Mouse (Mus musculus): Measurements from ENCODE around the gene Hist1h4d. TPM values are rescaled to one million over a fixed set of nuclear protein-coding genes. Genes with fewer than 3 reads are reported as not detected.
"Not testable (repeated sequence)": the region's sequence is repeated elsewhere in the genome, so short reads cannot be mapped to it uniquely, and the experiment has no call there.

The Hist1h4d gene
- polyA plus RNA-seq, 1 experiment from 2014 or later = 123 TPM

- H3K27me3 ChIP-seq = no peaks in the 10 kb centered on the region
- peak overlapping the region; percentile 98 for H3K27ac ChIP-seq
- peak overlapping the region; percentile 66 for H3K9ac ChIP-seq
- ATAC-seq (ENCODE audit: insufficient number of reproducible peaks, insufficient read depth, low FRiP score, low TSS enrichment) = no peak
- no peaks in the 10 kb centered on the region for H3K36me3 ChIP-seq
- peak overlapping the region; percentile 82 for H3K4me2 ChIP-seq (replicated peaks)
- peak overlapping the region; percentile 69 for H3K4me3 ChIP-seq
- 0 out of 2 replicates have a peak, but pooled peaks cover 2% of the 10 kb centered on the region for H3K4me1 ChIP-seq
- WGBS = 56% methylated on average over 12 of the region's 12 CpGs
- H3K9me3 ChIP-seq = no peaks in the 10 kb centered on the region
These were observed 38.8 kb downstream of the Hist1h4d start for GRCm38 (mm10) chr13:23620056-23620732.

GRCm38 (mm10) chr13:23620733-23621531, 39.5 kb downstream of the Hist1h4d start, which contains the start of gene Hist1h2be:
Hist1h2be (minus strand) TSS chr13:23621124.
- Histone ChIP-seq H3K4me1 (0 out of 2 replicates have a peak, but pooled peaks cover 2% of the 10 kb centered on the region), H3K4me2 (replicated peaks) (peak within 1 kb of the TSS; percentile 82), H3K36me3 (no peaks in the 10 kb centered on the region), H3K4me3 (peak within 1 kb of the TSS; percentile 69), H3K27me3 (no peaks in the 10 kb centered on the region), H3K27ac (peak within 1 kb of the TSS; percentile 98), H3K9ac (peak within 1 kb of the TSS; percentile 94), H3K9me3 (no peaks in the 10 kb centered on the region)
- under 1% methylated on average over 27 of the region's 27 CpGs for WGBS
- peak; percentile 83 for ATAC-seq (ENCODE audit: insufficient number of reproducible peaks, insufficient read depth, low FRiP score, low TSS enrichment)

DNA sequence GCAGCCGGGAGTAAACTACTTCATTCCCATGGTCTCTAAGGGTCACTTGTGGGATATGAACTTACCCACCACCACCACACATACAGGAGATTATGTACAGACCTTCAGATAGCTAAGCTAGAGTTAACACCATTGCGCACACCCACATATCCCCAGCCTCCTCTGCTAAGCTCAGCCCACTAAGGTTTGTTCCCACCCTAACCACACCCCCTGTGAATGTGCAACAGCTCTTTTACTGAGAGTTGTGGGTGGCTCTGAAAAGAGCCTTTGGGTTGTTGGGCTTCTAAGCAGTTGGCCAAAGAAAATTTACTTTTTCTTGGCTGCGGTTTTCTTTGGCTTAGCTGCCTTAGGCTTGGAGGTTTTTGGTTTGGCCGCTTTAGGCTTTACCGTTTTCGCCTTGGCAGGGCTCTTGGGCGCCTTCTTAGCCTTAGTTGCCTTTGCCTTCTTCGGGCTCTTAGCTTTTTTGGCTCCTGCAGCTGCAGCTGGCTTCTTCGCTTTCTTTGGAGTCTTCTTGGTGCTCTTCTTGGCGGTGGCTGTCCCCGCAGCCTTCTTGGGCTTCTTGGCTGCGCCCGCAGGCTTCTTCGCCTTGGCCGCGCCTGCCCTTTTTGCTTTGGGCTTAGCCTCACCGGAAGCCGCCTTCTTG, 40.3 kb downstream of the Hist1h4d start:
- H3K27ac ChIP-seq = peak overlapping the region; percentile 98
- peak overlapping the region; percentile 94 for H3K9ac ChIP-seq
- no peaks in the 10 kb centered on the region for H3K36me3 ChIP-seq
- peak overlapping the region; percentile 82 for H3K4me2 ChIP-seq (replicated peaks)
- WGBS = under 1% methylated on average over 18 of the region's 18 CpGs
- H3K9me3 ChIP-seq = no peaks in the 10 kb centered on the region
- H3K27me3 ChIP-seq = no peaks in the 10 kb centered on the region
- peak overlapping the region; percentile 69 for H3K4me3 ChIP-seq
- H3K4me1 ChIP-seq = 0 out of 2 replicates have a peak, but pooled peaks cover 2% of the 10 kb centered on the region
- ATAC-seq (ENCODE audit: insufficient number of reproducible peaks, insufficient read depth, low FRiP score, low TSS enrichment) = peak; percentile 86

GRCm38 (mm10) chr13:23622175-23622671, 40.8 kb downstream of the Hist1h4d start, which contains the start of gene Hist1h1e:
Hist1h1e (minus strand) TSS chr13:23622558.
- Histone ChIP-seq H3K4me2 (replicated peaks) (peak within 1 kb of the TSS; percentile 82), H3K4me3 (peak within 1 kb of the TSS; percentile 69), H3K9ac (peak within 1 kb of the TSS; percentile 94), H3K27ac (peak within 1 kb of the TSS; percentile 98)
- H3K27me3 ChIP-seq, H3K4me1 ChIP-seq, H3K36me3 ChIP-seq, H3K9me3 ChIP-seq: not testable (repeated sequence)
- WGBS = under 1% methylated on average over 53 of the region's 53 CpGs
- peak; percentile 93 for ATAC-seq (ENCODE audit: insufficient number of reproducible peaks, insufficient read depth, low FRiP score, low TSS enrichment)

DNA sequence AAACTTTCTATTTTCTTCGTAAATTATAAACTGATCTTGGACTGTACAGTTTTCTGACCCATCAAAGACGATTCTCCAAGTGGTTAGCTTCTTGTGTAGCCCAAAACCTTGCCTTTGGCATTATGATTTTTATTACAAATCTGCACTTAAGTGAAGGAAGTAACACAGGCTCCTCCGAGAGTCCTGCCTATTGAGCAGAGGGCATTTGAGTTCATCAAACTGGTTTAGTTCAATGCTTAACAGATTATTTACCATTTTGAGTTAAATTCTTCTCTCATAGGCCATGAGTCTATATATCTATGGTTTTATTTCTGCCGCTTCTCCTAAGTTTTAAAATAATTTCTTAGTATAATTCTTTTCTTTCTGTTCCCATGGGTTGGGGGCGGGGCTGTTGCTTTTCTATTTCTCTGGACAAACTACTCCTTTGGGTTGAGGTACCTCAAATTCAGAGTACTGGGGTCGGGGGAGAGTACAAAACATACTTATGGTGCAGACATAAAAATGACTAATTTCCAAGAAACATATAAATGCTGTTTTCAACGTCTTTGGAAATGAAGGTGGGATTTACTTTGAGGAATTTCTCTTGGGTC, 41.6 kb downstream of the Hist1h4d start:
- Histone ChIP-seq H3K36me3 (no peaks in the 10 kb centered on the region), H3K9ac (peak overlapping the region; percentile 94), H3K27me3 (no peaks in the 10 kb centered on the region), H3K4me1 (0 out of 2 replicates have a peak, but pooled peaks cover 2% of the 10 kb centered on the region), H3K27ac (peak overlapping the region; percentile 98), H3K4me3 (peak overlapping the region; percentile 69), H3K9me3 (no peaks in the 10 kb centered on the region), H3K4me2 (replicated peaks) (peak overlapping the region; percentile 82)
- WGBS = 29% methylated on average over 7 of the region's 7 CpGs
- no peak for ATAC-seq (ENCODE audit: insufficient number of reproducible peaks, insufficient read depth, low FRiP score, low TSS enrichment)

DNA sequence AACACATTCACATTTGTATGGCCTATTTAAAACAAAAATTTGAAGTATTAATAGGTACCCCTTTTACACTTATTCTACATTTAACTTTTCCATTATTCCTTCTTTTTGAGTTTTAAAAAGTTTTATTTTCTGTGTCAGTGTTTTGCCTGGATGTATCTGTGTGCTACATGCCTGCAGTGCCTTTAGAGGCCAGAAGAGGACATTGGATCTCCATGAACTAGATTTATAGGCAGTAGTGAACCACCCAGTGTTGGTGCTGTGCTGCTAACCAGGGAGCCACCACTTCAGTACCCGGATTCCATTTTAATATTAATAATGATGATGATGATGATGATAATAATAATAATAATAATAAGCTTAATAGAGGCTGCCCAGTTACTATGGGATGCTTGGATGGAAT, 49.3 kb downstream of the Hist1h4d start:
- no peak overlapping the region for H3K4me3 ChIP-seq
- H3K9ac ChIP-seq = no peak overlapping the region
- WGBS = 38% methylated on average over 1 of the region's 1 CpGs
- no peaks in the 10 kb centered on the region for H3K4me1 ChIP-seq
- H3K4me2 ChIP-seq (replicated peaks) = no peak overlapping the region
- H3K27me3 ChIP-seq = no peaks in the 10 kb centered on the region
- H3K9me3 ChIP-seq = no peaks in the 10 kb centered on the region
- ATAC-seq (ENCODE audit: insufficient number of reproducible peaks, insufficient read depth, low FRiP score, low TSS enrichment) = no peak
- no peaks in the 10 kb centered on the region for H3K36me3 ChIP-seq
- no peak overlapping the region for H3K27ac ChIP-seq

Small RNAs within 50 kb of the gene (microRNA-seq; reads per million reads assigned to microRNA genes)
- gene Gm44297 (not detected), gene Gm44359 (not detected), gene Gm44394 (not detected)

Other genes with a start within 250 kb of the Hist1h4d start
- gene Zfp322a, start 212.4 kb upstream of the Hist1h4d start, polyA plus RNA-seq (2016; fragmentation: Nextera tagmentation; extraction: Ambion mirVana) = 65.4 and 67.5 TPM in 2 replicates
- 12.9 and 13.9 TPM in 2 replicates for gene Abt1, start 157.7 kb upstream of the Hist1h4d start, polyA plus RNA-seq (2016; fragmentation: Nextera tagmentation; extraction: Ambion mirVana)
- 0.10 and 0.20 TPM in 2 replicates for gene Btn1a1, start 115.7 kb upstream of the Hist1h4d start, polyA plus RNA-seq (2016; fragmentation: Nextera tagmentation; extraction: Ambion mirVana)
- 1.6 TPM in 2 replicates for gene Btn2a2, start 92.7 kb upstream of the Hist1h4d start, polyA plus RNA-seq (2016; fragmentation: Nextera tagmentation; extraction: Ambion mirVana)
- 6.2 and 6.8 TPM in 2 replicates for gene Hist1h4h, start 50.5 kb upstream of the Hist1h4d start, polyA plus RNA-seq (2016; fragmentation: Nextera tagmentation; extraction: Ambion mirVana)
- 10.7 and 15.5 TPM in 2 replicates for gene Hist1h2af, start 47.7 kb upstream of the Hist1h4d start, polyA plus RNA-seq (2016; fragmentation: Nextera tagmentation; extraction: Ambion mirVana)
- 7.8 and 11.8 TPM in 2 replicates for gene Hist1h3g, start 46.2 kb upstream of the Hist1h4d start, polyA plus RNA-seq (2016; fragmentation: Nextera tagmentation; extraction: Ambion mirVana)
- 1.3 and 1.5 TPM in 2 replicates for gene Hist1h2bh, start 38.2 kb upstream of the Hist1h4d start, polyA plus RNA-seq (2016; fragmentation: Nextera tagmentation; extraction: Ambion mirVana)
- 1.3 and 2.3 TPM in 2 replicates for gene Hist1h3f, start 37.5 kb upstream of the Hist1h4d start, polyA plus RNA-seq (2016; fragmentation: Nextera tagmentation; extraction: Ambion mirVana)
- 2.1 and 2.4 TPM in 2 replicates for gene Hist1h4f, start 29.9 kb upstream of the Hist1h4d start, polyA plus RNA-seq (2016; fragmentation: Nextera tagmentation; extraction: Ambion mirVana)
- 0.64 and 0.75 TPM in 2 replicates for gene Hist1h1d, start 28.3 kb upstream of the Hist1h4d start, polyA plus RNA-seq (2016; fragmentation: Nextera tagmentation; extraction: Ambion mirVana)
- 9.5 and 9.6 TPM in 2 replicates for gene Hist1h3e, start 19.2 kb upstream of the Hist1h4d start, polyA plus RNA-seq (2016; fragmentation: Nextera tagmentation; extraction: Ambion mirVana)
- gene Hist1h2ae, start 10.4 kb upstream of the Hist1h4d start, polyA plus RNA-seq (2016; fragmentation: Nextera tagmentation; extraction: Ambion mirVana) = 139 and 153 TPM in 2 replicates
- gene Hist1h2bg, start 10.2 kb upstream of the Hist1h4d start, polyA plus RNA-seq (2016; fragmentation: Nextera tagmentation; extraction: Ambion mirVana) = 11.4 and 15.7 TPM in 2 replicates
- 10.7 and 11.9 TPM in 2 replicates for gene Hist1h2bf, start 7.4 kb upstream of the Hist1h4d start, polyA plus RNA-seq (2016; fragmentation: Nextera tagmentation; extraction: Ambion mirVana)
- 2.0 and 3.6 TPM in 2 replicates for gene Hist1h2ad, start 7.2 kb upstream of the Hist1h4d start, polyA plus RNA-seq (2016; fragmentation: Nextera tagmentation; extraction: Ambion mirVana)
- 5.5 and 7.0 TPM in 2 replicates for gene Hist1h3d, start 5.8 kb upstream of the Hist1h4d start, polyA plus RNA-seq (2016; fragmentation: Nextera tagmentation; extraction: Ambion mirVana)
- 3.3 and 3.6 TPM in 2 replicates for gene Hist1h2be, start 39.5 kb downstream of the Hist1h4d start, polyA plus RNA-seq (2016; fragmentation: Nextera tagmentation; extraction: Ambion mirVana)
- 22.6 and 24.2 TPM in 2 replicates for gene Hist1h1e, start 41.0 kb downstream of the Hist1h4d start, polyA plus RNA-seq (2016; fragmentation: Nextera tagmentation; extraction: Ambion mirVana)
- gene Hist1h2ac, start 102.3 kb downstream of the Hist1h4d start, polyA plus RNA-seq (2016; fragmentation: Nextera tagmentation; extraction: Ambion mirVana) = 1.3 TPM in 2 replicates
- 35.4 and 35.6 TPM in 2 replicates for gene Hist1h2bc, start 102.6 kb downstream of the Hist1h4d start, polyA plus RNA-seq (2016; fragmentation: Nextera tagmentation; extraction: Ambion mirVana)
- gene Hist1h1t, start 114.2 kb downstream of the Hist1h4d start, polyA plus RNA-seq (2016; fragmentation: Nextera tagmentation; extraction: Ambion mirVana) = 0.24 and 0.25 TPM in 2 replicates
- 10.5 and 13.6 TPM in 2 replicates for gene Hist1h4c, start 116.9 kb downstream of the Hist1h4d start, polyA plus RNA-seq (2016; fragmentation: Nextera tagmentation; extraction: Ambion mirVana)
- 3.2 and 3.5 TPM in 2 replicates for gene Hfe, start 129.3 kb downstream of the Hist1h4d start, polyA plus RNA-seq (2016; fragmentation: Nextera tagmentation; extraction: Ambion mirVana)
- gene Hist1h1c, start 157.2 kb downstream of the Hist1h4d start, polyA plus RNA-seq (2016; fragmentation: Nextera tagmentation; extraction: Ambion mirVana) = 20.5 and 22.8 TPM in 2 replicates
- gene Hist1h3c, start 164.0 kb downstream of the Hist1h4d start, polyA plus RNA-seq (2016; fragmentation: Nextera tagmentation; extraction: Ambion mirVana) = 19.2 and 19.3 TPM in 2 replicates
- gene Hist1h2bb, start 165.1 kb downstream of the Hist1h4d start, polyA plus RNA-seq (2016; fragmentation: Nextera tagmentation; extraction: Ambion mirVana) = 3.6 and 5.0 TPM in 2 replicates
- 58.7 and 62.9 TPM in 2 replicates for gene Hist1h2ab, start 169.5 kb downstream of the Hist1h4d start, polyA plus RNA-seq (2016; fragmentation: Nextera tagmentation; extraction: Ambion mirVana)
- 14.0 and 23.7 TPM in 2 replicates for gene Hist1h3b, start 170.7 kb downstream of the Hist1h4d start, polyA plus RNA-seq (2016; fragmentation: Nextera tagmentation; extraction: Ambion mirVana)
- 9.4 and 11.5 TPM in 2 replicates for gene Hist1h4b, start 175.4 kb downstream of the Hist1h4d start, polyA plus RNA-seq (2016; fragmentation: Nextera tagmentation; extraction: Ambion mirVana)
- gene Hist1h4a, start 179.6 kb downstream of the Hist1h4d start, polyA plus RNA-seq (2016; fragmentation: Nextera tagmentation; extraction: Ambion mirVana) = 1.1 and 1.2 TPM in 2 replicates
- gene Hist1h3a, start 180.8 kb downstream of the Hist1h4d start, polyA plus RNA-seq (2016; fragmentation: Nextera tagmentation; extraction: Ambion mirVana) = 7.8 and 9.6 TPM in 2 replicates
- gene Hist1h1a, start 182.1 kb downstream of the Hist1h4d start, polyA plus RNA-seq (2016; fragmentation: Nextera tagmentation; extraction: Ambion mirVana) = 4.0 and 5.8 TPM in 2 replicates
- 0.10 TPM in 1 of 2 replicates, not detected in the other for gene Trim38, start 188.3 kb downstream of the Hist1h4d start, polyA plus RNA-seq (2016; fragmentation: Nextera tagmentation; extraction: Ambion mirVana)
- not detected in 2 replicates for gene Slc17a2, start 225.4 kb downstream of the Hist1h4d start, polyA plus RNA-seq (2016; fragmentation: Nextera tagmentation; extraction: Ambion mirVana)

Data from embryonic facial prominence, embryonic 12.5 days (tissue).